Mouse (Mus musculus) heart, embryonic 11.5 days (tissue): ENCODE measurements at regions not wholly inside any gene's neighbourhood (a gene's known extent, or its start where the extent isn't known, plus 50 kb on each side); places are given as distances from the start of the nearest gene placed in this dataset.

ENCODE experiments used
- ATAC-seq: fragments of 200-750 bp; cut with Nextera tagmentation; replicated peaks from 2 replicates; pipeline ENCODE4 v1.8.0; 2017; ENCODE audit warnings: moderate library complexity; ENCODE audit not compliant: insufficient number of reproducible peaks, low FRiP score, low TSS enrichment
- H3K27ac ChIP-seq: fragments of 300-500 bp; sonication (generic); 2 replicates; pipeline ENCODE4 v1.5.1; 2014; ENCODE audit warnings: mild to moderate bottlenecking, low read depth, low read length
- H3K27me3 ChIP-seq: fragments of 300-500 bp; sonication (generic); 2 replicates; pipeline ENCODE4 v1.6.1; 2014; ENCODE audit warnings: mild to moderate bottlenecking, low read length, mixed read lengths; ENCODE audit not compliant: control insufficient read depth, insufficient read depth
- H3K36me3 ChIP-seq: fragments of 300-500 bp; sonication (generic); 2 replicates; pipeline ENCODE4 v1.6.1; 2014; ENCODE audit warnings: mild to moderate bottlenecking, low read length, moderate library complexity, mixed read lengths; ENCODE audit not compliant: control insufficient read depth, insufficient read depth
- H3K4me1 ChIP-seq: fragments of 300-500 bp; sonication (generic); 2 replicates; pipeline ENCODE4 v1.6.1; 2014; ENCODE audit warnings: low read length; ENCODE audit not compliant: control insufficient read depth, insufficient read depth
- H3K4me2 ChIP-seq: fragments of 300-500 bp; sonication (generic); 2 replicates; pipeline ENCODE4 v1.6.1; 2014; ENCODE audit warnings: mild to moderate bottlenecking, moderate library complexity
- H3K4me3 ChIP-seq: fragments of 300-500 bp; sonication (generic); 2 replicates; pipeline ENCODE4 v1.5.1; 2014; ENCODE audit warnings: low read depth, low read length
- H3K9ac ChIP-seq: fragments of 300-500 bp; sonication (generic); 2 replicates; pipeline ENCODE4 v1.6.1; 2014; ENCODE audit warnings: mild to moderate bottlenecking, low read depth, low read length, moderate library complexity
- H3K9me3 ChIP-seq: fragments of 300-500 bp; sonication (generic); replicated peaks from 2 replicates; pipeline ENCODE4 v1.6.1; 2016; ENCODE audit warnings: low read length; ENCODE audit not compliant: control insufficient read depth
- WGBS: fragments of 180-500 bp; shearing (Covaris S2); extraction: QIAGEN DNeasy Blood & Tissue Kit; methylation state at CpG from one replicate; pipeline ENCODE4 v1.1.7; 2014; ENCODE audit not compliant: insufficient replicate concordance; 5-methylcytosine and 5-hydroxymethylcytosine counted together

DNA sequence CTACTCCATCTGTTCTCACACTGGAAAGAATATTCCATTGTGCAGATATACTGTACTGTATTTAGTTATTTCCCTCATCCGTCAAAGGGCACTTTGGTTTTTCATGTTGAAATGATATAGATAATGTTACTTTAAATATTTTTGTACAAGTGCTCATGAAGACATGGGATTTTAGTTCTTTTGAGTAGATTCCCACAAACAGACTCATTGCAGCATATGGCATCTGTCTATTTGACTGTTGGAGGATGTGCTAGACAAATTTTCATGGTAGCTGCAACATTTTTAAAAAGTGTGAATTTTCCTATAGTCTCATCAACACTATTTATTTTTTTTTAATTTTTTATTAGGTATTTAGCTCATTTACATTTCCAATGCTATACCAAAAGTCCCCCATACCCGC, 502.5 kb downstream of the Hdgfl1 start:
- Histone ChIP-seq H3K27ac (no peak overlapping the region), H3K4me3 (no peak overlapping the region), H3K27me3 (no peaks in the 10 kb centered on the region), H3K9me3 (no peaks in the 10 kb centered on the region), H3K9ac (no peak overlapping the region), H3K4me2 (no peak overlapping the region), H3K4me1 (no peaks in the 10 kb centered on the region), H3K36me3 (no peaks in the 10 kb centered on the region)
- ATAC-seq = no peak
- 88% methylated on average over 2 of the region's 2 CpGs for WGBS

DNA sequence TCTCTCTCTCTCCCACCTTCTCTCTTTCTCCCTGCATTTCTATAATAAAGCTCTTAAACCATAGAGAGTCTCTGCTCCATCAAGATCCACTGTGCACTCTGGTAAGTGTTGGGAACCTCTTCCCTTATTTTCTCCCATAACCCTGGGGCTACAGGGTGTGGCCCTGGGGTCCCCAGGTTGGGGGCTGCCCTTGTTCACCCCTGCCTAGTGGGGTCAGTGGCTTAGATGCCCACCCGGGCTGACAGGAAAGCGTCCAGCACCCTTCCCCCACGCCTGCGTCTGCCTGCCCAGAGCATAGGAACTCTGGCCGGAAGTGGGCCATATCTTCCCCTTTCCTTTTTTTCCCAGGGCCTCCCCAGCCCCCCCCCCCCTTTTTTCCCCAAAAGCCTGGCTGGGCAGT, 534.0 kb downstream of the Hdgfl1 start:
- no peak overlapping the region for H3K9ac ChIP-seq
- H3K27me3 ChIP-seq = no peaks in the 10 kb centered on the region
- no peaks in the 10 kb centered on the region for H3K36me3 ChIP-seq
- ATAC-seq = no peak
- 42% methylated on average over 5 of the region's 5 CpGs for WGBS
- H3K9me3 ChIP-seq = no peaks in the 10 kb centered on the region
- no peaks in the 10 kb centered on the region for H3K4me1 ChIP-seq
- H3K4me3 ChIP-seq = no peak overlapping the region
- no peak overlapping the region for H3K27ac ChIP-seq
- no peak overlapping the region for H3K4me2 ChIP-seq

DNA sequence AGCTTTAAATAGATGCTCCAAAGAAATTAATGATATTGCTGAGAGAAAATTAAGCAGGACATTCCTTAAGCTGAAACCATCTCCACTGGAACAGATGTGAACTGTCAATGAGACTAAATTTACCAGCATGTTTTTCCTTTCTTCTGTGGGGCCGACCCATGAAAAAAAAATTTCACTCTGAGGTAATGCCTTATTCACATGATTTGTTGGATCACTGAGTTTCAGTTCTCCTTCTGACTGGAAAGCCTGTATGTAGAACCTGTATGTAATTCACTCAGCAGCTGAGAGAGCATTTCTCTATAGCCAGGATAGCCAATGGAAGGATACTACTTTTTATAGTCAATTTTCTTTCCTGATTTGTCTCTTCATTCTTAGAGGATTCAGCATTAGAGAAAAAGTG, 535.3 kb downstream of the Hdgfl1 start:
- Histone ChIP-seq H3K4me3 (no peak overlapping the region), H3K36me3 (no peaks in the 10 kb centered on the region), H3K4me2 (no peak overlapping the region), H3K9ac (no peak overlapping the region), H3K27ac (no peak overlapping the region), H3K27me3 (no peaks in the 10 kb centered on the region), H3K4me1 (no peaks in the 10 kb centered on the region), H3K9me3 (no peaks in the 10 kb centered on the region)
- ATAC-seq = no peak
- 73% methylated on average over 1 of the region's 1 CpGs for WGBS

DNA sequence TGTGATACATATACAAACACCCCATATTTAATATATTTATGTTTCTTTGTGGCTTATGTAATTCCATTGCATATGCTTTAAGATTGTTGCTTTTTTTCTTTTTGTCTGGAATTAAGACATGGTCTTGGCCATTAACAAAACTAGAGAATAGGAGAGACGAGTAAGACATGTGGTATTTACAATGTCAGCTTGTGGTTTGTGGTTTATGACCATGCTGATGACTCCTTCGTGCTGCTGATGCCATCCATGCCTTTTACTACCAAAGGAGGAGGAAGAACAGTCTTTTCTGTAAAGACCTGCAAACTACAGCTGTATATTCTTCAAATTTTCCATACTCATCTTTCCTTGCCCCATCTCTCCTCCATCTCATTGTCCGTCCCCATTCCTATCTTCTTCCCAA, 552.7 kb downstream of the Hdgfl1 start:
- 76% methylated on average over 3 of the region's 3 CpGs for WGBS
- ATAC-seq = no peak
- Histone ChIP-seq H3K27me3 (no peaks in the 10 kb centered on the region), H3K27ac (no peak overlapping the region), H3K4me3 (no peak overlapping the region), H3K4me2 (no peak overlapping the region), H3K4me1 (no peaks in the 10 kb centered on the region), H3K36me3 (no peaks in the 10 kb centered on the region), H3K9me3 (no peaks in the 10 kb centered on the region), H3K9ac (no peak overlapping the region)

DNA sequence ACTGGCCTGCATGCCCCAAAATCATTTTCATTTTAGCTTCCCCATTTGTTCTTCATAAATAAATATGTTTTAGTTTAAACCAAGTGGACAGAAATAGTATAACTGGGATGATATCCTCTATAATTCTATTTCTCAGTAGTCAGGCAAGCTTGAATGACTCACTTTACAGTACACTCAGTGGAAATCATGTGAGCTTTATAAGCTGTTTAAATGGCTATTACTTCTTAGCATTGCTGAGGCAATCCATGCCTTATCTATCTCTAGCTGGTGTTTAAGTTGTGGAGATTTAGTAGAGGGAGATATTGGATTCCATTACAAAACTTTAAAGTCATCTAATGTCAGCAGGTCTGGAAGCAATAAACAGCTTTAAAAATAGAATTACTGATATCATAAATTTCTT, 553.4 kb downstream of the Hdgfl1 start:
- Histone ChIP-seq H3K9me3 (no peaks in the 10 kb centered on the region), H3K27ac (no peak overlapping the region)
- ATAC-seq = no peak

DNA sequence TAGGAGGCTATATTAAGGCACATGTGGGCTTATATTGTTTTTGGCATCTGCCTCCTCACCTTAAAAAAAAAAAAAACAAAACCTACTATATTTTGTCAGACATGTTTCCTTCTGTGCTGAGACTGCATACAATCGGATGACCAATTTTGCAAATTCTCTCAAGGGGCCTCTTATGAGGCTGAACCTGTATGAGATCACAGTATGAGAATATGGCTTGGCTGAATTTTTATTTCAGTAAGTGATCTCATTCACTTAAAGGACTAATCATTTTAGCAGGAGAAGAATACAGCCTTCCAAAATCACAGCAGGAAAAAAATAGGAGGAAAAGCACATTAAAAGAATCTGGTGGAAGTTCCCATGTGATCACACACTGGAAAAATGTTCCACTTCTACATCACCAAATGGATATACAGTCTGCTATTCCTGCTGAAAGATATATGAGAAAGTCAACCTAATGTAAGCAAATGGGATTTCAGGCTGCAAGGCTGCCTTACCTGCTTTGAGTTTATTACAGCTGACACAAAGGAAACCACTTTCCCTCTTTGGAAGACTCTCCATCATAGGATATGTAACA, 564.3 kb downstream of the Hdgfl1 start:
- Histone ChIP-seq H3K36me3 (no peaks in the 10 kb centered on the region), H3K9me3 (no peaks in the 10 kb centered on the region), H3K4me2 (no peak overlapping the region), H3K4me1 (no peaks in the 10 kb centered on the region), H3K9ac (no peak overlapping the region), H3K27me3 (no peaks in the 10 kb centered on the region), H3K27ac (no peak overlapping the region), H3K4me3 (no peak overlapping the region)
- ATAC-seq = no peak
- 71% methylated on average over 1 of the region's 1 CpGs for WGBS

More for the DNA sequence above, 553.4 kb downstream of the Hdgfl1 start:
- Histone ChIP-seq H3K4me2 (no peak overlapping the region), H3K9ac (no peak overlapping the region), H3K36me3 (no peaks in the 10 kb centered on the region), H3K4me1 (no peaks in the 10 kb centered on the region), H3K4me3 (no peak overlapping the region), H3K27me3 (no peaks in the 10 kb centered on the region)

DNA sequence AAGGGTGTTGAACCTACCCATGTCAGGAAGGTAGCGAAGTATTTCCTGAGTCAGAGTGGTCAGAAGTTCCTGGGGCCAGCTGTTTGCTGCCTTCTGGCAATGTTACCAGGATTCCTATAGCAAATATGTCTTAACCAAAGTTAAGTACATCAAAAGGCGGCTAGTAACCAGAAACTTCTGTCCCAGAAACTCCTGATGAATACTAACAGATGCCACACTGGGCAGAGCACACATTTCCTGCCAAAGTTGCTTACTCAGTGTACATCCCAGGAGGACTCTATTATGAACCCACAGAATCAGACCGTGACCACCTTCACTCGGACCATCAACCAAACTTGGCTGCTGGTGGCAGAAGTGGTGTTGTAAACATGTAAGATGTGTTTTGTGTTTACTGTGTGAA, 575.3 kb downstream of the Hdgfl1 start:
- Histone ChIP-seq H3K4me3 (no peak overlapping the region), H3K4me1 (no peaks in the 10 kb centered on the region), H3K9ac (no peak overlapping the region), H3K36me3 (no peaks in the 10 kb centered on the region), H3K27me3 (no peaks in the 10 kb centered on the region), H3K4me2 (no peak overlapping the region), H3K27ac (no peak overlapping the region), H3K9me3 (no peaks in the 10 kb centered on the region)
- ATAC-seq = no peak
- 87% methylated on average over 4 of the region's 4 CpGs for WGBS

DNA sequence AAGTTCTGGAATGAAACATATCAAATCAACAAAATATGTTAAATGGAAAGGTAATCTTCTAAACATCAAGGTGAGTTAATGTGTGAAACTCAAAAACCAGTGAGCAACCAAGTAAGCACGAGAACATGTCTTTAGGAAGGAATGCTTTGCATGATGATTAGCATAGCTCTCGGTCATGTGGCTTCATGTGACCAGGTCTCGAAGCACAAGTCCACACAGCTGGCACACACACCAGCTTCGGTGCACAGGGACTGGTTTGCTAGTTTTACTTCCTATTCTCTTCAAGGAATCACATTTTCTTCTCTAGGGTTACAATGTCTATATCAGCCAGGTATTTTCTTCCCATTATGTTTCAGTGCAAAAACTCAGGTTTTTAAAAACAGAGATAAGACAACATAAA, 586.1 kb downstream of the Hdgfl1 start:
- no peaks in the 10 kb centered on the region for H3K4me1 ChIP-seq

DNA sequence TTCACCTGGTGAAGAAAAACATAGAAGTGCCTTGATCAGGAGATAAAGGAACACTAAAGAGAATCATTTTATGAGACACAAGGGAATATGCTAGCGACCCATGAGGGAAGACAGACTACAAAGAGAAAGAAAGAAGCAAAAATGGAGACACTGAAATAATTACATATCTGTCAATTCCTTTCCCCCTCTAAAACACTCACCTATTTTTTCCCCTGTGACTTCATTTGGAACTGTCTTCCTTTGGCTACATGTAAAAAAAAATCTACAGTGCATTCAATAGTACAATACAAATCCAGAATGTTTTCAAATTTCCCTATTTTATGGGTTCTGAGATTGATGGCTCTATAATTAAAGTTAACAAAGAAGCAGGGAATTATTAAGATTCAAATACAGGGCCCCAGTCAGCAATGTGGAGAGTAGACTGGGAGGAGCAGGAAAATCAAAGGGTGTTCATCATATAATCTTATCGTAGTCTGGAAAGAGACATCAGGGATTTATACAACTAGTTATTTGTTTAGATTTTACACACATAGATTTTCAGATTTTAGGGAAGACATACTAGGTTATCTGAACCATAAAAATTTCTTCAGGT, 598.0 kb downstream of the Hdgfl1 start:
- Histone ChIP-seq H3K4me2 (no peak overlapping the region), H3K27me3 (no peaks in the 10 kb centered on the region), H3K4me1 (no peaks in the 10 kb centered on the region), H3K27ac (no peak overlapping the region), H3K9me3 (no peaks in the 10 kb centered on the region), H3K9ac (no peak overlapping the region), H3K4me3 (no peak overlapping the region), H3K36me3 (no peaks in the 10 kb centered on the region)
- ATAC-seq = no peak
- WGBS = 80% methylated on average over 2 of the region's 2 CpGs

More for the DNA sequence above, 586.1 kb downstream of the Hdgfl1 start:
- Histone ChIP-seq H3K4me2 (no peak overlapping the region), H3K27ac (no peak overlapping the region), H3K27me3 (no peaks in the 10 kb centered on the region), H3K36me3 (no peaks in the 10 kb centered on the region), H3K4me3 (no peak overlapping the region), H3K9me3 (no peaks in the 10 kb centered on the region), H3K9ac (no peak overlapping the region)
- no peak for ATAC-seq
- WGBS = 81% methylated on average over 4 of the region's 4 CpGs
